Mouse (Mus musculus) myocyte (in vitro differentiated cells): ENCODE measurements around the gene Ppp1r15b. TPM values are rescaled to one million over a fixed set of nuclear protein-coding genes. Genes with fewer than 3 reads are reported as not detected.
A peak's percentile ranks its signal among the peaks of the same experiment; 100 is the strongest.

Source experiments
- H3K27me3 ChIP-seq: one replicate; pipeline ENCODE4 v1.6.1; 2011; ENCODE audit not compliant: control insufficient read depth, insufficient read depth, insufficient read length
- H3K36me3 ChIP-seq: one replicate; pipeline ENCODE4 v1.6.1; 2011; ENCODE audit not compliant: control insufficient read depth, insufficient read depth
- H3K4me2 ChIP-seq: one replicate; pipeline ENCODE4 v1.6.1; 2011; ENCODE audit warnings: low read depth, control low read depth
- H3K4me3 ChIP-seq: one replicate; pipeline ENCODE4 v1.5.1; 2011; ENCODE audit warnings: mild to moderate bottlenecking, control low read depth, moderate library complexity
- H3K79me2 ChIP-seq: one replicate; pipeline ENCODE4 v1.6.1; 2011; ENCODE audit not compliant: control insufficient read depth, insufficient read depth
- H3ac ChIP-seq: one replicate; pipeline ENCODE4 v1.6.1; 2011; ENCODE audit not compliant: control insufficient read depth, insufficient read length
- CEBPB ChIP-seq: IDR thresholded peaks from 2 replicates; pipeline ENCODE4 v1.6.1; 2011; ENCODE audit warnings: mild to moderate bottlenecking, moderate library complexity; ENCODE audit not compliant: poor library complexity, insufficient read depth, severe bottlenecking
- E2F4 ChIP-seq: IDR thresholded peaks from one replicate; pipeline ENCODE4 v1.6.1; 2011; ENCODE audit warnings: mild to moderate bottlenecking, control low read depth, moderate library complexity; ENCODE audit not compliant: insufficient read depth
- MAX ChIP-seq: IDR thresholded peaks from one replicate; pipeline ENCODE4 v1.6.1; 2011; ENCODE audit warnings: low read depth, mild to moderate bottlenecking, control low read depth
- MYOD1 ChIP-seq, 3 experiments: IDR thresholded peaks; one replicate each; pipeline ENCODE4 v1.6.1; 2011; ENCODE audit warnings: control low read depth in 2 of 3, low read depth in 2 of 3, mild to moderate bottlenecking in 2 of 3, moderate library complexity in 1 of 3; ENCODE audit not compliant: insufficient read length in 2 of 3, control insufficient read depth in 1 of 3
- MYOG ChIP-seq, 3 experiments: IDR thresholded peaks; one replicate each; pipeline ENCODE4 v1.6.1; 2011; ENCODE audit warnings: control low read depth in 2 of 3, low read depth in 2 of 3, mild to moderate bottlenecking in 2 of 3; ENCODE audit not compliant: insufficient read length in 2 of 3, control insufficient read depth in 1 of 3, insufficient read depth in 1 of 3
- POLR2A ChIP-seq: IDR thresholded peaks from one replicate; pipeline ENCODE4 v1.6.1; 2011; ENCODE audit warnings: low read depth, mild to moderate bottlenecking, control low read depth, moderate library complexity; ENCODE audit not compliant: insufficient read length
- POLR2AphosphoS2 ChIP-seq: IDR thresholded peaks from one replicate; pipeline ENCODE4 v1.6.1; 2011; ENCODE audit warnings: low read depth, control low read depth; ENCODE audit not compliant: insufficient read length
- REST ChIP-seq: IDR thresholded peaks from one replicate; pipeline ENCODE4 v1.6.1; 2011; ENCODE audit warnings: mild to moderate bottlenecking, control low read depth, moderate library complexity; ENCODE audit not compliant: insufficient read depth, insufficient read length
- SRF ChIP-seq: IDR thresholded peaks from one replicate; pipeline ENCODE4 v1.6.1; 2011; ENCODE audit warnings: low read depth; ENCODE audit not compliant: control insufficient read depth, insufficient read length
- TCF12 ChIP-seq: IDR thresholded peaks from one replicate; pipeline ENCODE4 v1.6.1; 2011; ENCODE audit warnings: mild to moderate bottlenecking, control low read depth; ENCODE audit not compliant: poor library complexity, insufficient read depth, severe bottlenecking
- TCF3 ChIP-seq: IDR thresholded peaks from one replicate; pipeline ENCODE4 v1.6.1; 2011; ENCODE audit warnings: low read depth, control low read depth; ENCODE audit not compliant: insufficient read length
- USF1 ChIP-seq: IDR thresholded peaks from one replicate; pipeline ENCODE4 v1.6.1; 2011; ENCODE audit warnings: low read depth, mild to moderate bottlenecking, control low read depth, moderate library complexity
- polyA plus RNA-seq: library from polyadenylated mRNA; unstranded; fragments of >200 nt; fragmentation: generic; extraction: Trizol; gene quantifications from one replicate; pipeline ENCODE4 v1.2.1, GENCODE M21; 2012; ENCODE audit warnings: missing spikeins

The Ppp1r15b gene
- polyA plus RNA-seq, 1 experiment: 30.9 TPM

- Histone ChIP-seq H3K36me3 (no peaks in the 10 kb centered on the region), H3K27me3 (peaks cover 58% of the 10 kb centered on the region), H3K79me2 (no peaks in the 10 kb centered on the region), H3ac (no peak overlapping the region), H3K4me2 (no peak overlapping the region), H3K4me3 (no peak overlapping the region)
- TF ChIP-seq SRF (no peak), MAX (no peak), TCF12 (no peak), USF1 (no peak), MYOD1 (IDR thresholded peaks at IDR 0.05; ENCODE audit: control insufficient read depth in 1 of 3, insufficient read length in 2 of 3, low read depth in 2 of 3) (no peak), POLR2AphosphoS2 (no peak), TCF3 (no peak), CEBPB (no peak)
Measured at GRCm38 (mm10) chr1:133178732-133179440, 47.9 kb downstream of the Ppp1r15b start.

- no peak overlapping the region for H3K4me3 ChIP-seq
- peak overlapping the region; percentile 51 for H3K4me2 ChIP-seq
- no peaks in the 10 kb centered on the region for H3K36me3 ChIP-seq
- H3K27me3 ChIP-seq: peaks cover 39% of the 10 kb centered on the region
- no peak overlapping the region for H3ac ChIP-seq
- no peaks in the 10 kb centered on the region for H3K79me2 ChIP-seq
- TF ChIP-seq REST (no peak), USF1 (peak; percentile 76), MYOD1 (IDR thresholded peaks at IDR 0.05; ENCODE audit: control insufficient read depth in 1 of 3, insufficient read length in 2 of 3, low read depth in 2 of 3) (peak in 1 of 3 experiments; percentile 16), TCF12 (no peak)
Measured at GRCm38 (mm10) chr1:133181072-133182015, 50.4 kb downstream of the Ppp1r15b start.

GRCm38 (mm10) chr1:133182016-133182705 is 51.2 kb downstream of the Ppp1r15b start:
- Histone ChIP-seq H3K4me2 (peak overlapping the region; percentile 51), H3K79me2 (no peaks in the 10 kb centered on the region), H3K4me3 (no peak overlapping the region), H3K36me3 (no peaks in the 10 kb centered on the region), H3ac (no peak overlapping the region), H3K27me3 (peaks cover 32% of the 10 kb centered on the region)
- TF ChIP-seq MYOG (IDR thresholded peaks at IDR 0.05; ENCODE audit: control insufficient read depth in 1 of 3, insufficient read depth in 1 of 3, insufficient read length in 2 of 3, low read depth in 2 of 3): no peak
- TF ChIP-seq MYOD1 (IDR thresholded peaks at IDR 0.05; ENCODE audit: control insufficient read depth in 1 of 3, insufficient read length in 2 of 3, low read depth in 2 of 3): peak in 1 of 3 experiments; percentile 30

GRCm38 (mm10) chr1:133182706-133183095 is 51.8 kb downstream of the Ppp1r15b start:
- H3K4me2 ChIP-seq: no peak overlapping the region
- no peaks in the 10 kb centered on the region for H3K36me3 ChIP-seq
- peaks cover 32% of the 10 kb centered on the region for H3K27me3 ChIP-seq
- TF ChIP-seq TCF3 (no peak), MYOG (IDR thresholded peaks at IDR 0.05; ENCODE audit: control insufficient read depth in 1 of 3, insufficient read depth in 1 of 3, insufficient read length in 2 of 3, low read depth in 2 of 3) (no peak), POLR2A (no peak), MAX (no peak), MYOD1 (IDR thresholded peaks at IDR 0.05; ENCODE audit: control insufficient read depth in 1 of 3, insufficient read length in 2 of 3, low read depth in 2 of 3) (no peak), E2F4 (no peak), TCF12 (no peak), POLR2AphosphoS2 (no peak), SRF (no peak), REST (no peak), CEBPB (no peak), USF1 (no peak)
- H3K79me2 ChIP-seq: no peaks in the 10 kb centered on the region
- H3K4me3 ChIP-seq: no peak overlapping the region
- no peak overlapping the region for H3ac ChIP-seq
